ENCODE assay signal across 19 mouse cellular contexts in genomic region chr6:81749681-81750080, GRCm38 (mm10).
DNase-seq lines count a peak whose midpoint lies in the region; ATAC-seq and TF ChIP-seq lines count a peak whose summit lies in the region.
"Had no signal": no experiment of that assay in that cellular context is flagged by ENCODE, and none has a peak within 500 bp of the region (broad histone marks: within the 10 kb centered on the region; RNA-seq: fewer than 3 reads in every experiment).

No protein-coding gene starts in this region.

- 0 out of 2 replicates have a peak, but pooled peaks have one; percentile 15 for ATAC-seq in forebrain, embryonic 11.5 days (replicated peaks; ENCODE audit: low FRiP score)
- ATAC-seq in forebrain, postnatal 0 days = no peak
- peak; percentile 36; the same call in 1 of the 2 replicates for ATAC-seq in liver, embryonic 11.5 days (replicated peaks; ENCODE audit: low FRiP score)
- no peak; the same call in 1 of the 2 replicates for ATAC-seq in liver, embryonic 12.5 days
- ATAC-seq in neural tube, embryonic 14.5 days (ENCODE audit: low read depth) = 0 out of 2 replicates have a peak, but pooled peaks have one; percentile 4
- ATAC-seq: forebrain, embryonic 14.5 days; inflammation-experienced regulatory T-cells, adult 6 months had no signal

- no peak for DNase-seq in forebrain, embryonic 11.5 days (ENCODE audit: low spot score)
- no peak for DNase-seq in forebrain, postnatal 0 days
- no peak for DNase-seq in liver, embryonic 11.5 days (ENCODE audit: low spot score)
- DNase-seq in neural tube, embryonic 10.5 days (ENCODE audit: extremely low spot score, low spot score) = no peak
- DNase-seq in yolk sac, embryonic 10.5 days (ENCODE audit: low spot score) = peak; percentile 8
- DNase-seq in spleen, postnatal 4 days (ENCODE audit: low spot score in 2 of 2) = no peak
- DNase-seq: adrenal gland, postnatal 10 days; cerebellum, adult 11-12 months; cerebellum, postnatal 25 days; heart, postnatal 14 days; kidney, postnatal 14 days; thymus, adult 18-20 months had no signal

- TF ChIP-seq CTCF in forebrain, postnatal 0 days (IDR thresholded peaks at IDR 0.05; ENCODE audit: low read depth) = no peak

- WGBS in forebrain, embryonic 11.5 days = 74% methylated on average over 3 of the region's 3 CpGs
- 59% methylated on average over 3 of the region's 3 CpGs for WGBS in forebrain, postnatal 0 days
- 57% methylated on average over 3 of the region's 3 CpGs for WGBS in liver, embryonic 11.5 days
- 61% methylated on average over 3 of the region's 3 CpGs for WGBS in liver, embryonic 12.5 days (ENCODE audit: insufficient replicate concordance)
- 54% methylated on average over 3 of the region's 3 CpGs for WGBS in neural tube, embryonic 14.5 days

- no peak overlapping the region for H3K4me2 ChIP-seq in forebrain, embryonic 11.5 days (ENCODE audit: low read depth, low read length, severe bottlenecking)
- H3K4me2 ChIP-seq in forebrain, postnatal 0 days (ENCODE audit: low read depth) = no peak overlapping the region
- no peak overlapping the region for H3K4me2 ChIP-seq in liver, embryonic 11.5 days
- H3K4me2 ChIP-seq in liver, embryonic 12.5 days = no peak overlapping the region
- no peak overlapping the region for H3K4me2 ChIP-seq in neural tube, embryonic 14.5 days (ENCODE audit: low read depth, low read length)
- H3K4me2 ChIP-seq: heart, embryonic 11.5 days; liver, embryonic 15.5 days had no signal

- no peak overlapping the region for H3K9ac ChIP-seq in forebrain, embryonic 11.5 days (ENCODE audit: low read length)
- no peak overlapping the region for H3K9ac ChIP-seq in forebrain, postnatal 0 days
- H3K9ac ChIP-seq in liver, embryonic 11.5 days (ENCODE audit: low read depth, low read length) = no peak overlapping the region
- H3K9ac ChIP-seq in liver, embryonic 12.5 days = no peak overlapping the region
- H3K9ac ChIP-seq in neural tube, embryonic 14.5 days (replicated peaks; ENCODE audit: low read depth, low read length) = no peak overlapping the region
- H3K9ac ChIP-seq: liver, embryonic 15.5 days had no signal

- H3K4me3 ChIP-seq in forebrain, embryonic 11.5 days (ENCODE audit: low read depth, low read length) = no peak overlapping the region
- no peak overlapping the region for H3K4me3 ChIP-seq in forebrain, postnatal 0 days (ENCODE audit: low read depth, low read length)
- no peak overlapping the region for H3K4me3 ChIP-seq in liver, embryonic 11.5 days (ENCODE audit: low read depth, low read length)
- no peak overlapping the region for H3K4me3 ChIP-seq in liver, embryonic 12.5 days
- H3K4me3 ChIP-seq in neural tube, embryonic 14.5 days (ENCODE audit: low read depth, low read length) = no peak overlapping the region
- H3K4me3 ChIP-seq: liver, embryonic 15.5 days had no signal

- no peaks in the 10 kb centered on the region for H3K36me3 ChIP-seq in forebrain, embryonic 11.5 days (ENCODE audit: control insufficient read depth, insufficient read depth, low read length)
- H3K36me3 ChIP-seq in forebrain, postnatal 0 days (ENCODE audit: insufficient read depth) = no peaks in the 10 kb centered on the region
- H3K36me3 ChIP-seq in liver, embryonic 11.5 days (ENCODE audit: control insufficient read depth, insufficient read depth, low read length) = no peaks in the 10 kb centered on the region
- H3K36me3 ChIP-seq in liver, embryonic 12.5 days = no peaks in the 10 kb centered on the region
- H3K36me3 ChIP-seq in neural tube, embryonic 14.5 days (ENCODE audit: control insufficient read depth, insufficient read depth, low read length) = no peaks in the 10 kb centered on the region
- H3K36me3 ChIP-seq: liver, embryonic 15.5 days had no signal

- no peaks in the 10 kb centered on the region for H3K27me3 ChIP-seq in forebrain, embryonic 11.5 days (ENCODE audit: control insufficient read depth, insufficient read depth, low read length)
- no peaks in the 10 kb centered on the region for H3K27me3 ChIP-seq in forebrain, postnatal 0 days (ENCODE audit: insufficient read depth, low read length)
- H3K27me3 ChIP-seq in liver, embryonic 11.5 days (replicated peaks; ENCODE audit: control insufficient read depth, insufficient read depth, low read length) = no peaks in the 10 kb centered on the region
- H3K27me3 ChIP-seq in liver, embryonic 12.5 days (replicated peaks) = no peaks in the 10 kb centered on the region
- no peaks in the 10 kb centered on the region for H3K27me3 ChIP-seq in neural tube, embryonic 14.5 days (ENCODE audit: control insufficient read depth, insufficient read depth, low read length)
- H3K27me3 ChIP-seq: CH12.LX; liver, embryonic 15.5 days had no signal

- H3K4me1 ChIP-seq in forebrain, embryonic 11.5 days (replicated peaks; ENCODE audit: control insufficient read depth, insufficient read depth, low read length) = no peaks in the 10 kb centered on the region
- H3K4me1 ChIP-seq in forebrain, postnatal 0 days (ENCODE audit: insufficient read depth) = no peaks in the 10 kb centered on the region
- no peaks in the 10 kb centered on the region for H3K4me1 ChIP-seq in liver, embryonic 11.5 days (replicated peaks; ENCODE audit: control insufficient read depth, insufficient read depth, low read length)
- H3K4me1 ChIP-seq in liver, embryonic 12.5 days = no peaks in the 10 kb centered on the region
- no peaks in the 10 kb centered on the region for H3K4me1 ChIP-seq in neural tube, embryonic 14.5 days (ENCODE audit: control insufficient read depth, insufficient read depth, low read length)
- H3K4me1 ChIP-seq: liver, embryonic 15.5 days had no signal

- H3K27ac ChIP-seq in forebrain, embryonic 11.5 days (ENCODE audit: low read depth, low read length) = no peak overlapping the region
- H3K27ac ChIP-seq in forebrain, postnatal 0 days (ENCODE audit: low read depth, low read length) = no peak overlapping the region
- no peak overlapping the region for H3K27ac ChIP-seq in liver, embryonic 11.5 days (ENCODE audit: low read depth, low read length)
- no peak overlapping the region for H3K27ac ChIP-seq in liver, embryonic 12.5 days
- H3K27ac ChIP-seq in neural tube, embryonic 14.5 days (ENCODE audit: low read depth, low read length) = no peak overlapping the region
- H3K27ac ChIP-seq: liver, embryonic 15.5 days had no signal

- H3K9me3 ChIP-seq in forebrain, embryonic 11.5 days (ENCODE audit: control insufficient read depth, low read length) = no peaks in the 10 kb centered on the region
- no peaks in the 10 kb centered on the region for H3K9me3 ChIP-seq in forebrain, postnatal 0 days (ENCODE audit: low read length)
- H3K9me3 ChIP-seq in liver, embryonic 11.5 days (ENCODE audit: control insufficient read depth, low read length) = no peaks in the 10 kb centered on the region
- no peaks in the 10 kb centered on the region for H3K9me3 ChIP-seq in liver, embryonic 12.5 days (replicated peaks)
- H3K9me3 ChIP-seq in neural tube, embryonic 14.5 days (ENCODE audit: control insufficient read depth, low read length) = no peaks in the 10 kb centered on the region
- H3K9me3 ChIP-seq: liver, embryonic 15.5 days had no signal

Comparison
In these comparisons a context has a peak if more than half of its experiments do, and no peak if none do; other contexts are left out.
1. ATAC-seq: peak in forebrain, embryonic 11.5 days (single experiment), liver, embryonic 11.5 days (single experiment) and neural tube, embryonic 14.5 days (single experiment); none in forebrain, postnatal 0 days (single experiment) and liver, embryonic 12.5 days (single experiment).